Mouse (Mus musculus): ENCODE measurements around the gene Vmn1r130.
"Not testable (repeated sequence)": the region's sequence is repeated elsewhere in the genome, so short reads cannot be mapped to it uniquely, and the experiment has no call there.

The Vmn1r130 gene

GRCm38 (mm10) chr7:21511480-21511879 lies at the start of gene Vmn1r130:
Gene Vmn1r130 (plus strand): TSS chr7:21511780.
- in situ Hi-C loops (cut with MboI, MseI) = not testable (repeated sequence)

- in situ Hi-C loops (cut with MboI, MseI) = not testable (repeated sequence)
Measured at GRCm38 (mm10) chr7:21545990-21546389, 34.4 kb downstream of the Vmn1r130 start, which contains the start of gene Vmn1r131. Gene Vmn1r131 (minus strand): TSS chr7:21546090.
